Mouse (Mus musculus) megakaryocyte, embryonic 14.5 days (primary cell): ENCODE results near the gene Pigr. TPM values are rescaled to one million over a fixed set of nuclear protein-coding genes. Genes with fewer than 3 reads are reported as not detected.

Source experiments
- H3K27me3 ChIP-seq: replicated peaks from 2 replicates; pipeline ENCODE3; 2012; ENCODE audit warnings: inconsistent platforms
- H3K36me3 ChIP-seq: replicated peaks from 2 replicates; pipeline ENCODE3; 2012; ENCODE audit warnings: low read length, inconsistent platforms, mixed read lengths
- H3K4me1 ChIP-seq: 2 replicates; pipeline ENCODE4 v1.6.1; 2012; ENCODE audit warnings: inconsistent platforms
- H3K4me3 ChIP-seq: replicated peaks from 2 replicates; pipeline ENCODE3; 2012; ENCODE audit warnings: moderate library complexity, mild to moderate bottlenecking, inconsistent platforms
- H3K9me3 ChIP-seq: 2 replicates; pipeline ENCODE4 v1.6.1; 2012; ENCODE audit warnings: inconsistent platforms
- FLI1 ChIP-seq: IDR thresholded peaks from 2 replicates; pipeline ENCODE4 v1.6.1; 2012; ENCODE audit warnings: low read length, inconsistent platforms, mixed read lengths
- GATA1 ChIP-seq: IDR thresholded peaks from 3 replicates; pipeline ENCODE4 v1.6.1; 2012; ENCODE audit warnings: mixed read lengths, low read length, inconsistent platforms, borderline replicate concordance
- polyA plus RNA-seq: library from polyadenylated mRNA; stranded (reverse); fragments of >175 nt; gene quantifications from 2 replicates; pipeline ENCODE4 v1.2.3, GENCODE M21; 2012; ENCODE audit warnings: low replicate concordance; ENCODE audit not compliant: insufficient read depth

Pigr gene
- polyA plus RNA-seq, 1 experiment = not detected

- Histone ChIP-seq H3K36me3 (no peaks in the 10 kb centered on the region), H3K4me1 (0 out of 2 replicates have a peak, but pooled peaks cover 8% of the 10 kb centered on the region), H3K27me3 (peaks cover 39% of the 10 kb centered on the region), H3K4me3 (no peak within 1 kb of the TSS), H3K9me3 (no peaks in the 10 kb centered on the region)
- TF ChIP-seq FLI1 (no peak), GATA1 (no peak)
These were observed 25.9 kb upstream of the Pigr start, which contains the start of gene Fcamr for GRCm38 (mm10) chr1:130800602-130801001. TSS of gene Fcamr (plus strand) at chr1:130800902.

- Histone ChIP-seq H3K36me3 (no peaks in the 10 kb centered on the region), H3K4me3 (no peak overlapping the region), H3K9me3 (no peaks in the 10 kb centered on the region), H3K27me3 (peaks cover 41% of the 10 kb centered on the region), H3K4me1 (0 out of 2 replicates have a peak, but pooled peaks cover 8% of the 10 kb centered on the region)
- TF ChIP-seq GATA1 (no peak), FLI1 (no peak)
These were observed 25.0 kb upstream of the Pigr start for GRCm38 (mm10) chr1:130801511-130801910.

- Histone ChIP-seq H3K27me3 (peaks cover 42% of the 10 kb centered on the region), H3K9me3 (no peaks in the 10 kb centered on the region), H3K4me1 (0 out of 2 replicates have a peak, but pooled peaks cover 4% of the 10 kb centered on the region), H3K36me3 (no peaks in the 10 kb centered on the region), H3K4me3 (no peak overlapping the region)
- no peak for TF ChIP-seq FLI1
- TF ChIP-seq GATA1 = no peak
These were observed 23.5 kb upstream of the Pigr start for GRCm38 (mm10) chr1:130802976-130803375.

- Histone ChIP-seq H3K27me3 (peaks cover 45% of the 10 kb centered on the region), H3K9me3 (no peaks in the 10 kb centered on the region), H3K4me3 (no peak overlapping the region), H3K4me1 (no peaks in the 10 kb centered on the region), H3K36me3 (no peaks in the 10 kb centered on the region)
- TF ChIP-seq GATA1 (no peak), FLI1 (no peak)
These were observed 22.2 kb upstream of the Pigr start for GRCm38 (mm10) chr1:130804279-130804678.

- Histone ChIP-seq H3K27me3 (peaks cover 42% of the 10 kb centered on the region), H3K4me3 (no peak overlapping the region), H3K4me1 (peaks cover 10% of the 10 kb centered on the region), H3K9me3 (no peaks in the 10 kb centered on the region), H3K36me3 (no peaks in the 10 kb centered on the region)
- TF ChIP-seq GATA1 (no peak), FLI1 (no peak)
These were observed 15.6 kb upstream of the Pigr start for GRCm38 (mm10) chr1:130810906-130811305.

DNA sequence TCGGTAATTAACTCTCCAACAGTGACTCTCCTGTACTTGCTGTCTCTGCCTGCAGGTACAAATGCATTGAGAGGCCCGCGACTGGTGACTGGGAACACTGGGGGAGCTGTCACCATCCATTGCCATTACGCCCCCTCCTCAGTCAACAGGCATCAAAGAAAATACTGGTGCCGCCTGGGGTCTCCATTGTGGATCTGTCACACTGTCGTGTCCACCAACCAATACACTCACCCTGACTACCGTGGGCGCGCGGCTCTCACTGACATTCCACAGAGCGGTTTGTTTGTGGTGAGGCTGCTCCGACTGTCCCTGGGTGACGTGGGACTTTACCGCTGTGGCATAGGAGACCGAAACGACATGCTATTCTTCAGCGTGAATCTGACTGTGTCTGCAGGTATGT lies 15.2 kb upstream of the Pigr start:
- H3K27me3 ChIP-seq = peaks cover 42% of the 10 kb centered on the region
- TF ChIP-seq FLI1 = no peak
- TF ChIP-seq GATA1 = no peak
- no peaks in the 10 kb centered on the region for H3K36me3 ChIP-seq
- H3K4me3 ChIP-seq = no peak overlapping the region
- no peaks in the 10 kb centered on the region for H3K9me3 ChIP-seq
- peaks cover 10% of the 10 kb centered on the region for H3K4me1 ChIP-seq

DNA sequence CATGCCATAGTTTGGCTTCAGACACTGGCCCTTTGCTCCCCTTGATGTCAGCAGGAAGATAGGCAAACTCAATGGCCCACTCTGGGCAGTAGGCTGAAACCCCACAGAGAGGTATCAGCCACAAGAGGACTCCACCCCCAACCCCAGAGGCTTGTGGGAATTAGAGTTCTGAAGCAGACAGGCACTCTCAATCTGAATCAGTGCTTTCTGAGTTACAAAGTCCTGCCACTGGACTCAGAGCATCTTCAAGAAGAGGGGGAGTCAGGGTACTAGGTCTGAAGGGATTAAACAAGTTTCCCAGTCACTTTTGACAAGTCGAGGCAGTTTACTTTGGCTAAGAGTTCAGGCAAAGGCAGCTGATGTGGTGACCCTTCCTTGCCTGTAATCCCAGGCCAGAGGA lies 6.7 kb upstream of the Pigr start:
- Histone ChIP-seq H3K36me3 (no peaks in the 10 kb centered on the region), H3K4me1 (no peaks in the 10 kb centered on the region), H3K9me3 (no peaks in the 10 kb centered on the region), H3K27me3 (peaks cover 50% of the 10 kb centered on the region), H3K4me3 (no peak overlapping the region)
- TF ChIP-seq FLI1 (no peak), GATA1 (no peak)

GRCm38 (mm10) chr1:130820316-130821148 lies 6.0 kb upstream of the Pigr start:
- Histone ChIP-seq H3K4me1 (no peaks in the 10 kb centered on the region), H3K4me3 (no peak overlapping the region), H3K36me3 (no peaks in the 10 kb centered on the region), H3K9me3 (no peaks in the 10 kb centered on the region), H3K27me3 (peaks cover 54% of the 10 kb centered on the region)
- TF ChIP-seq FLI1 = no peak
- no peak for TF ChIP-seq GATA1

DNA sequence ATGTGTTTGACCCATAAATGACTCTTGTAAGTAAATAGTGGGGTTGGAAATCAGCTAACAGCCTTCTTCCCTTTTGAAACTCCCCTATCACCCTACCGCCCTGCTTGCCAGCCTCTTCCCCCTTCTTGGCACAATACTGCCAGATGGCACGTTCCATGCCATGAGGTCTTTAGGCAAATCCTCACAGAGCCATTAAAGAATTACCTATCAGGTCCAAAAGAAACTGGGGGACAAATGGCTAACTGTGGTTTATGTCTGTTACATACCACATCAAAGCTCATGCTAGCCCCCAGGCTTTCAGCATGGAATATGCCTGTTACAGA lies 5.4 kb upstream of the Pigr start:
- no peak overlapping the region for H3K4me3 ChIP-seq
- no peaks in the 10 kb centered on the region for H3K9me3 ChIP-seq
- no peaks in the 10 kb centered on the region for H3K4me1 ChIP-seq
- H3K36me3 ChIP-seq = no peaks in the 10 kb centered on the region
- TF ChIP-seq GATA1 (no peak), FLI1 (no peak)
- peaks cover 57% of the 10 kb centered on the region for H3K27me3 ChIP-seq

DNA sequence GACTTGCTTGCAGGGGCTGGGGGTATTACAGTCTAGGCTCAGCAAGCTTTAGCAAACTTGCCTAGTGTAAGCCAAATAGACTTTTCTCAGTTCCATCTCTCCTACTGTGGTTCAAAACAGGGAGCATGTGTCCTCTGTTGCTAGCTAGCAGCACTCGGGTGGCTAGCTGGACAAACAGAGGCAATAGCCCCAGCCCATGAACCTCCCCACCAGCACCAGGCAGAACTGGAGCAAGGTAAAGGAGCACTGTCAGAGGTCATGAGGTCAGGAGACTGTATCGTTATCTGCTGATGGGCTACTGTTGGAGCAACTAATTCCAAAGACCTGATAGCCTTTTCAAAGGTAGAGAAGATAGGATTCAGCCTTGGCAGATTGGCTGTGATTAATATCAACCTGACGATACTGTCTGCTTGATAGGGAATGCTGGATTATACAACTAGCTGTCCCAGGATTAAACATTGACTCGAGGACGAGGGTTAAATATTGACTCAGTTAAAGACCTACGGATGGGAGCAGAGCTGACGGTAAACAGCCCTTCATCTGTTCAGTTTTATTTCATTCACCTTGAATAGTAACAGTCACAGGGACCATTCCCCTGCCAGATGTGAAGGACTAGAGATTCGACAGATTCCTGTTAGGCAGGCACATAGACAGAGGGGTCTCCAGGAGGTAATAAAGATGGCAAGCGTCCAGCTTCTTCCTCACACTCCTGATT lies 4.4 kb upstream of the Pigr start:
- Histone ChIP-seq H3K9me3 (no peaks in the 10 kb centered on the region), H3K4me1 (no peaks in the 10 kb centered on the region), H3K4me3 (no peak overlapping the region), H3K27me3 (peaks cover 64% of the 10 kb centered on the region), H3K36me3 (no peaks in the 10 kb centered on the region)
- no peak for TF ChIP-seq FLI1
- TF ChIP-seq GATA1 = no peak
